Mouse (Mus musculus) liver, adult 2 months (tissue): ENCODE data around the gene Rpl15. TPM values are rescaled to one million over a fixed set of nuclear protein-coding genes. Genes with fewer than 3 reads are reported as not detected.

Experiments
- DNase-seq: peaks from one replicate; pipeline ENCODE4 v3.0.0-alpha.2; 2011; ENCODE audit warnings: low read depth, low spot score; ENCODE audit errors: extremely low read depth
- H3K27ac ChIP-seq: fragments of 200-500 bp; replicated peaks from 2 replicates; pipeline ENCODE4 v1.5.1; 2012; ENCODE audit warnings: low read depth, mild to moderate bottlenecking, control low read depth, inconsistent platforms, low read length; ENCODE audit not compliant: insufficient read depth
- H3K27me3 ChIP-seq: fragments of 200-500 bp; 2 replicates; pipeline ENCODE4 v1.6.1; 2012; ENCODE audit warnings: mild to moderate bottlenecking, moderate library complexity, low read length, inconsistent platforms; ENCODE audit not compliant: control insufficient read depth, insufficient read depth
- H3K36me3 ChIP-seq: fragments of 200-500 bp; 2 replicates; pipeline ENCODE4 v1.6.1; 2012; ENCODE audit warnings: low read length, inconsistent platforms; ENCODE audit not compliant: control insufficient read depth, insufficient read depth
- H3K4me1 ChIP-seq: fragments of 200-500 bp; 2 replicates; pipeline ENCODE4 v1.6.1; 2011; ENCODE audit warnings: low read length; ENCODE audit not compliant: control insufficient read depth, insufficient read depth
- H3K4me3 ChIP-seq: fragments of 200-500 bp; 2 replicates; pipeline ENCODE4 v1.5.1; 2011; ENCODE audit warnings: low read depth, mild to moderate bottlenecking, control low read depth, low read length, moderate library complexity; ENCODE audit not compliant: insufficient read depth
- H3K79me2 ChIP-seq: fragments of 200-500 bp; 2 replicates; pipeline ENCODE4 v1.6.1; 2012; ENCODE audit warnings: inconsistent platforms, mild to moderate bottlenecking, low read length, moderate library complexity; ENCODE audit not compliant: control insufficient read depth, insufficient read depth
- H3K9ac ChIP-seq: fragments of 200-500 bp; 2 replicates; pipeline ENCODE4 v1.6.1; 2012; ENCODE audit warnings: low read depth, mild to moderate bottlenecking, control low read depth, inconsistent platforms, low read length
- CTCF ChIP-seq: fragments of 200-500 bp; IDR thresholded peaks from 2 replicates; pipeline ENCODE4 v1.5.1; 2011; ENCODE audit warnings: low read depth, low read length, control low read depth
- POLR2A ChIP-seq: fragments of 200-500 bp; IDR thresholded peaks from 2 replicates; pipeline ENCODE4 v1.6.1; 2011; ENCODE audit warnings: low read length, control low read depth; ENCODE audit not compliant: insufficient read depth; ENCODE audit errors: extremely low read depth
- WGBS: fragments of 180-500 bp; shearing (Covaris S2); methylation state at CpG from one replicate; pipeline ENCODE4 v1.1.7; 2018; 5-methylcytosine and 5-hydroxymethylcytosine counted together
- polyA plus RNA-seq: library from polyadenylated mRNA; depleted of rRNA; stranded (reverse); fragments of >200 nt; gene quantifications from 2 replicates; pipeline ENCODE4 v1.2.3, GENCODE M21; 2012; rRNA removed
- total RNA-seq: library from RNA; depleted of rRNA; stranded (reverse); fragments of >200 nt; gene quantifications from 2 replicates; pipeline ENCODE4 v1.2.3, GENCODE M21; 2014; rRNA removed

Gene Rpl15
- total and polyA plus RNA-seq, 2 experiments: 138 to 169 TPM

DNA sequence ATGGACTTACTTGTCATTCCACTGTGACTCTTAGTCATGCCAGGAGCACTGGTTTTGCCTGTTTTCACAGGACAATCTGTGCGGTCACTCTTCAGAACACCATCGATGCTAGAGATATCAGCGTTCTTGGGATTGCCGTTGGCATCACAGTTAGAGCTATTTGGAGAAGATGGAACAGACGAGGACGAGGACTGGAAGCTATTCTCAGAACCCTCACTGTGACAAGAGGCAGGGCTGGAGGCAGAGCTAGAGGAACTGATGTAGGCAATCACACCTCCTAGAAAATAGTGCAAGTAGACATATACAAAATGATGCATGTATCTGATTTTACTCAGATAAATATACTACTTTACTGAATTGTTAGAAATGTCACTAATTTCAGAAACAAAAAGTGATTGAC lies 49.2 kb downstream of the Rpl15 start:
- Histone ChIP-seq H3K79me2 (peaks cover 27% of the 10 kb centered on the region), H3K4me3 (no peak overlapping the region), H3K27ac (no peak overlapping the region), H3K4me1 (peaks cover 2% of the 10 kb centered on the region; the same call in 1 of the 2 replicates), H3K9ac (no peak overlapping the region), H3K36me3 (peaks cover 24% of the 10 kb centered on the region), H3K27me3 (no peaks in the 10 kb centered on the region)
- WGBS: 98% methylated on average over 6 of the region's 6 CpGs
- no peak for DNase-seq
- TF ChIP-seq CTCF (no peak), POLR2A (no peak)

Other genes with a start within 250 kb of the Rpl15 start
- 94.3 and 101 TPM in 2 replicates for gene Nr1d2, start 32.3 kb downstream of the Rpl15 start, total RNA-seq
- gene Nr1d2, start 32.3 kb downstream of the Rpl15 start, polyA plus RNA-seq: 6.9 and 8.3 TPM in 2 replicates
- 13.4 and 16.8 TPM in 2 replicates for gene Nkiras1, start 255 bp downstream of the Rpl15 start, total RNA-seq
- 6.4 and 7.5 TPM in 2 replicates for gene Nkiras1, start 255 bp downstream of the Rpl15 start, polyA plus RNA-seq
- 32.2 and 45.3 TPM in 2 replicates for gene Ube2e1, start 60.5 kb upstream of the Rpl15 start, total RNA-seq
- 17.4 and 23.4 TPM in 2 replicates for gene Ube2e1, start 60.5 kb upstream of the Rpl15 start, polyA plus RNA-seq